Mouse (Mus musculus): ENCODE measurements around the gene Acpp. TPM values are rescaled to one million over a fixed set of nuclear protein-coding genes. Genes with fewer than 3 reads are reported as not detected.

Gene Acpp
- polyA plus RNA-seq, 1 experiment from 2014 or later = 1.1 TPM

DNA sequence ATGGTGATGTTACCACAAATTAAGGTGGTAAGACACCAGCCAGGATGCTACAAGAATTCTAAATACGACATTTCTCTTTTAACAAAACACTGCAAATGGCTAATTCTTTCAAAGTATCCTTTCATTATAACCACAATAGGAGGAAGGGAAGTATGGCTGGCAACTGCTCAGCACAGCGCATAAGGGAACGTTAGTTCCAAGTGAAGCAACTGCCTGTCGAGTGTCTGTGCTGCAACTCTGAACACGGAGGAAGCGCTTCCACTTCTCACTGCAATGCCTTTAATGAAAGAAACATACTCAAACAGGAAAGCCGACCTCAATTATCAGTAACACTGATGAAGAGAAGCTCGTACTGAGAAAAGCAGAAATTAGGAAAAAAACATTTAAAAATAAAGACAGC lies 98.5 kb downstream of the Acpp start:
- Histone ChIP-seq H3K4me1 (ENCODE audit: control insufficient read depth, insufficient read depth, low read length) (no peaks in the 10 kb centered on the region), H3K27ac (replicated peaks; ENCODE audit: low read depth, low read length) (no peak overlapping the region), H3K27me3 (ENCODE audit: control insufficient read depth, insufficient read depth, low read length) (no peaks in the 10 kb centered on the region), H3K4me2 (ENCODE audit: low read depth, low read length) (no peak overlapping the region), H3K4me3 (ENCODE audit: low read depth, low read length) (no peak overlapping the region), H3K36me3 (replicated peaks; ENCODE audit: control insufficient read depth, insufficient read depth, low read depth, low read length) (no peaks in the 10 kb centered on the region), H3K9ac (replicated peaks; ENCODE audit: low read length) (no peak overlapping the region), H3K9me3 (replicated peaks; ENCODE audit: control insufficient read depth, low read length) (no peaks in the 10 kb centered on the region)
- DNase-seq (ENCODE audit: low spot score) (no peak), ATAC-seq (replicated peaks; ENCODE audit: insufficient number of reproducible peaks, low FRiP score, low TSS enrichment, low read depth) (no peak)
- 97% methylated on average over 8 of the region's 8 CpGs for WGBS

Other genes starting within 250 kb of the Acpp start
- gene Ackr4, start 210.8 kb downstream of the Acpp start, polyA plus RNA-seq (2014; fragmentation: Nextera tagmentation; extraction: Ambion mirVana) = 0.15 and 0.17 TPM in 2 replicates
- 20.4 and 23.4 TPM in 2 replicates for gene Dnajc13, start 74.8 kb downstream of the Acpp start, polyA plus RNA-seq (2014; fragmentation: Nextera tagmentation; extraction: Ambion mirVana)
- 0.77 and 0.91 TPM in 2 replicates for gene Cpne4, start 209.5 kb upstream of the Acpp start, polyA plus RNA-seq (2014; fragmentation: Nextera tagmentation; extraction: Ambion mirVana)

All from embryonic facial prominence, embryonic 11.5 days (tissue).